Mouse (Mus musculus) liver, postnatal 0 days (tissue): ENCODE results near the gene Mrpl38.

ENCODE experiments used
- CTCF ChIP-seq: sonication (generic); IDR thresholded peaks from 2 replicates; pipeline ENCODE4 v1.5.1; 2016; ENCODE audit warnings: antibody characterized with exemption, low read depth
- EP300 ChIP-seq: IDR thresholded peaks from 2 replicates; pipeline ENCODE4 v1.6.1; 2016; ENCODE audit warnings: antibody characterized with exemption, low read depth, mild to moderate bottlenecking

DNA sequence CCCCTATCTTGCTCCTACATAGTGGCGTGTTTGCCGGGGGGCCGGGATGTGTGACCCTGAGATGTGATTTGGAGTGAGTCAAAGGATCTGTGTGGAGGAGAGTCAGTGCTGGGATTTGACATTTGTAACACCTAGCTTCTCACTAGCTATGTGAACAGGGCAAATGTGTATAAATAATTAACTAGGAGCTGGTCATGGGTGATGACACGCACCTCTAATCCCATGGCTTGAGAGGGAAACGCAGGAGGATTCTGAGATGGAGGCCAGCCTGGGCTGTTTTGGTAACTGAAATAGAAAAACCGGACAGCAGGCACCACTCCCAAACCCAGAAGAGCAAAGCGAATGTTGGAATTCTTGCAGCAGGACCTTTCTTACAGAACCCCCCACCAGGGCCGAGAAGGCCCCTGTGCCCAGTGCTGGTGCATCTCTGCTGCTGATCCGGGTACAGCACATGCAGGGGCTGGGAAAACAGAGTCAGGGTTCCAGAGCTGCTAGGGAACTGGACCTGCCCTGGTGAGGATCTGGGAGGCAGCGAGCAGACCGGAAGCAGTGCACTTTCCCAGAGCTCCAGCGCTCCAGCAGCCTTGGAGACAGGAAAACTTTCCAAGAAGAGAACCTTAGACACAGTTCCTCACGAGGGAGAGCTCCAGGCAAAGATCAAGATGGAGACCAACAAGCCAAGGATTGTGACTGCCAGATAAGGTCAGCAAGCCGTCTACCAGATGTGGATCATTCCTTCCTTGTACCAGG, 39.8 kb downstream of the Mrpl38 start:
- TF ChIP-seq CTCF (no peak), EP300 (no peak)
